Mouse (Mus musculus) MEL (cell line): ENCODE data around the gene Tead2. TPM values are rescaled to one million over a fixed set of nuclear protein-coding genes. Genes with fewer than 3 reads are reported as not detected.

Experiments
- DNase-seq: peaks from one replicate; pipeline ENCODE4 v3.0.0; 2011; ENCODE audit warnings: low read depth, low spot score
- H3K27ac ChIP-seq: 2 replicates; pipeline ENCODE4 v1.5.1; 2012; ENCODE audit warnings: low read depth, mild to moderate bottlenecking, control low read depth, low read length, moderate library complexity; ENCODE audit not compliant: control insufficient read depth
- H3K27me3 ChIP-seq, 2 experiments: fragments of 150-350 bp in 1 of 2; sonication (generic) in 1 of 2; 2 replicates each; pipeline ENCODE4 v1.6.1; 2012; ENCODE audit warnings: low read length in 2 of 2, mild to moderate bottlenecking in 2 of 2, improper control_type of control experiment in 1 of 2, moderate library complexity in 1 of 2; ENCODE audit not compliant: insufficient read depth in 2 of 2, control insufficient read depth in 1 of 2
- H3K36me3 ChIP-seq, 2 experiments: 2 replicates each; pipeline ENCODE4 v1.6.1; 2012 to 2014; ENCODE audit warnings: low read length in 2 of 2, improper control_type of control experiment in 1 of 2, inconsistent platforms in 1 of 2, mild to moderate bottlenecking in 1 of 2; ENCODE audit not compliant: insufficient read depth in 2 of 2, control insufficient read depth in 1 of 2
- H3K4me1 ChIP-seq, 2 experiments: fragments of 150-350 bp in 1 of 2; sonication (generic) in 1 of 2; 2 replicates each; pipeline ENCODE4 v1.6.1; 2012; ENCODE audit warnings: low read length in 2 of 2, improper control_type of control experiment in 1 of 2, mild to moderate bottlenecking in 1 of 2; ENCODE audit not compliant: insufficient read depth in 2 of 2, control insufficient read depth in 1 of 2
- H3K4me3 ChIP-seq, 2 experiments: fragments of 150-350 bp in 1 of 2; sonication (generic) in 1 of 2; 2 replicates each; pipeline ENCODE4 v1.5.1; 2012; ENCODE audit warnings: low read depth in 2 of 2, low read length in 2 of 2, mild to moderate bottlenecking in 2 of 2, moderate library complexity in 2 of 2, control low read depth in 1 of 2, improper control_type of control experiment in 1 of 2; ENCODE audit not compliant: control insufficient read depth in 1 of 2, insufficient read depth in 1 of 2
- H3K79me2 ChIP-seq: 2 replicates; pipeline ENCODE4 v1.6.1; 2012; ENCODE audit warnings: mild to moderate bottlenecking, low read length, moderate library complexity; ENCODE audit not compliant: control insufficient read depth, poor library complexity, insufficient read depth
- H3K9ac ChIP-seq: 2 replicates; pipeline ENCODE4 v1.6.1; 2012; ENCODE audit warnings: low read depth, mild to moderate bottlenecking, control low read depth, low read length, moderate library complexity; ENCODE audit not compliant: control insufficient read depth, poor library complexity, severe bottlenecking
- H3K9me3 ChIP-seq: fragments of 150-350 bp; sonication (generic); replicated peaks from 2 replicates; pipeline ENCODE4 v1.6.1; 2012; ENCODE audit warnings: mild to moderate bottlenecking, low read length, improper control_type of control experiment, moderate library complexity; ENCODE audit not compliant: insufficient read depth
- CHD2 ChIP-seq: IDR thresholded peaks from 2 replicates; pipeline ENCODE4 v1.6.1; 2011; ENCODE audit warnings: low read length, improper control_type of control experiment
- CTCF ChIP-seq, 3 experiments: IDR thresholded peaks in 2 of 3; conservative IDR thresholded peaks in 1 of 3; 2 replicates each; pipeline ENCODE4 v1.5.1; 2011 to 2012; ENCODE audit warnings: low read length in 3 of 3, low read depth in 2 of 3, mild to moderate bottlenecking in 2 of 3, improper control_type of control experiment in 1 of 3, inconsistent platforms in 1 of 3, mixed read lengths in 1 of 3, moderate library complexity in 1 of 3; ENCODE audit not compliant: control insufficient read depth in 1 of 3, insufficient read depth in 1 of 3, poor library complexity in 1 of 3, severe bottlenecking in 1 of 3
- E2F4 ChIP-seq: IDR thresholded peaks from 2 replicates; pipeline ENCODE4 v1.6.1; 2011; ENCODE audit warnings: low read depth, low read length, improper control_type of control experiment, borderline replicate concordance
- ELF1 ChIP-seq: IDR thresholded peaks from 2 replicates; pipeline ENCODE4 v1.6.1; 2014; ENCODE audit warnings: low read depth, mild to moderate bottlenecking, inconsistent platforms, low read length, improper control_type of control experiment, moderate library complexity
- ETS1 ChIP-seq: IDR thresholded peaks from 2 replicates; pipeline ENCODE4 v1.6.1; 2012; ENCODE audit warnings: low read depth, mild to moderate bottlenecking, inconsistent platforms, low read length, improper control_type of control experiment, moderate library complexity
- JUND ChIP-seq: IDR thresholded peaks from 2 replicates; pipeline ENCODE4 v1.6.1; 2011; ENCODE audit warnings: low read depth, mild to moderate bottlenecking, improper control_type of control experiment, low read length
- KAT2A ChIP-seq: conservative IDR thresholded peaks from 2 replicates; pipeline ENCODE4 v1.6.1; 2012; ENCODE audit warnings: low read depth, low read length, improper control_type of control experiment, inconsistent platforms
- MAZ ChIP-seq: IDR thresholded peaks from 2 replicates; pipeline ENCODE4 v1.6.1; 2012; ENCODE audit warnings: low read depth, mild to moderate bottlenecking, inconsistent platforms, low read length, improper control_type of control experiment
- MYC ChIP-seq: IDR thresholded peaks from 2 replicates; pipeline ENCODE4 v1.6.1; 2011; ENCODE audit warnings: low read depth, mild to moderate bottlenecking, low read length, improper control_type of control experiment, moderate library complexity
- POLR2A ChIP-seq, 2 experiments: IDR thresholded peaks; 2 replicates each; pipeline ENCODE4 v1.6.1; 2011 to 2012; ENCODE audit warnings: low read length in 2 of 2, mild to moderate bottlenecking in 2 of 2, control low read depth in 1 of 2, improper control_type of control experiment in 1 of 2, low read depth in 1 of 2, moderate library complexity in 1 of 2; ENCODE audit not compliant: control insufficient read depth in 1 of 2, insufficient read depth in 1 of 2, poor library complexity in 1 of 2
- POLR2AphosphoS5 ChIP-seq: IDR thresholded peaks from 2 replicates; pipeline ENCODE4 v1.6.1; 2012; ENCODE audit warnings: low read depth, borderline replicate concordance, mild to moderate bottlenecking, inconsistent platforms, low read length, moderate library complexity, mixed read lengths
- TAL1 ChIP-seq: IDR thresholded peaks from 2 replicates; pipeline ENCODE4 v1.6.1; 2012; ENCODE audit warnings: mild to moderate bottlenecking, inconsistent platforms, low read length, moderate library complexity, mixed read lengths
- TBP ChIP-seq: IDR thresholded peaks from 2 replicates; pipeline ENCODE4 v1.8.0; 2011; ENCODE audit warnings: low read depth, low read length, improper control_type of control experiment
- USF2 ChIP-seq, 2 experiments: IDR thresholded peaks; 2 replicates each; pipeline ENCODE4 v1.6.1; 2011 to 2012; ENCODE audit warnings: improper control_type of control experiment in 2 of 2, low read length in 2 of 2, borderline replicate concordance in 1 of 2, inconsistent platforms in 1 of 2, low read depth in 1 of 2, mild to moderate bottlenecking in 1 of 2; ENCODE audit not compliant: insufficient read depth in 1 of 2
- ZKSCAN1 ChIP-seq: IDR thresholded peaks from 2 replicates; pipeline ENCODE4 v1.6.1; 2012; ENCODE audit warnings: low read depth, mild to moderate bottlenecking, inconsistent platforms, low read length, improper control_type of control experiment, moderate library complexity
- ZMIZ1 ChIP-seq: IDR thresholded peaks from 2 replicates; pipeline ENCODE4 v1.6.1; 2012; ENCODE audit warnings: low read depth, mild to moderate bottlenecking, inconsistent platforms, low read length, improper control_type of control experiment, moderate library complexity
- ZNF384 ChIP-seq: IDR thresholded peaks from 2 replicates; pipeline ENCODE4 v1.6.1; 2012; ENCODE audit warnings: low read depth, mild to moderate bottlenecking, inconsistent platforms, low read length, improper control_type of control experiment
- polyA plus RNA-seq, 2 experiments: library from polyadenylated mRNA; stranded (reverse) in 1 of 2; unstranded in 1 of 2; fragments of >175 nt in 1 of 2; fragments of >200 nt in 1 of 2; gene quantifications; 2 replicates each; pipeline versions ENCODE4 v1.2.1 to v1.2.4; 2012; ENCODE audit warnings: low replicate concordance in 2 of 2, low read depth in 1 of 2; ENCODE audit not compliant: insufficient read length in 2 of 2, insufficient read depth in 1 of 2, missing spikeins in 1 of 2
- total RNA-seq: library from RNA; depleted of rRNA; stranded (reverse); fragments of 300-350 nt; gene quantifications from 2 replicates; pipeline ENCODE4 v1.2.3, GENCODE M21; 2012

Gene Tead2
- total and polyA plus RNA-seq, 3 experiments: 0.19 to 0.38 TPM; not detected in 1

DNA sequence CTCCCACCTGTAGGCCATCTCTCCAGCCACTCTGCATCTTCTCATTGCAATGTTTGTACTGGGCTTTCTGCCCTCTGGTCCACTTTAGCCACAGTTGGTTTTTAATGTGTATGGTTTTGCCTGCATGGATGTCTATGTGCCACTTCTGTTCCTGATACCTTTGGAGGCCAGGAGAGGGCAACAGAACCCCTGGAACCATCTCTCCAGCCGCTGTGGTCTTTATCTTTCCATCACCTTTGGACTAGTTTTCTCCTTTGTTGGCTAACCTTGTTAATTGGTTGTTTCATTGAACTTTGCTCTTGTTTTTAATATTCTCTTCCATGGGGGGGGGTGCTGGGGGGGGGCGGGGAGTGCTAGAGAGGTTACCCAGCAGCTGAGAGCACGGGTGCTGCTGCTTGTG is 48.8 kb downstream of the Tead2 start:
- Histone ChIP-seq H3K27ac (no peak overlapping the region), H3K9ac (no peak overlapping the region), H3K4me1 (no peaks in the 10 kb centered on the region), H3K4me3 (no peak overlapping the region), H3K79me2 (no peaks in the 10 kb centered on the region), H3K9me3 (no peaks in the 10 kb centered on the region), H3K36me3 (no peaks in the 10 kb centered on the region), H3K27me3 (peaks cover 3 to 11% of the 10 kb centered on the region in 2 experiments)
- no peak for DNase-seq
- TF ChIP-seq CTCF (IDR thresholded peaks at IDR 0.05 in 2 of 3, conservative IDR thresholded peaks at IDR 0.05 in 1 of 3; ENCODE audit: control insufficient read depth in 1 of 3, insufficient read depth in 1 of 3, low read depth in 2 of 3, low read length in 3 of 3, poor library complexity in 1 of 3, severe bottlenecking in 1 of 3) (peak in 1 of 3 experiments; percentile 8; a peak in 1 of 6 replicates), KAT2A (no peak)

DNA sequence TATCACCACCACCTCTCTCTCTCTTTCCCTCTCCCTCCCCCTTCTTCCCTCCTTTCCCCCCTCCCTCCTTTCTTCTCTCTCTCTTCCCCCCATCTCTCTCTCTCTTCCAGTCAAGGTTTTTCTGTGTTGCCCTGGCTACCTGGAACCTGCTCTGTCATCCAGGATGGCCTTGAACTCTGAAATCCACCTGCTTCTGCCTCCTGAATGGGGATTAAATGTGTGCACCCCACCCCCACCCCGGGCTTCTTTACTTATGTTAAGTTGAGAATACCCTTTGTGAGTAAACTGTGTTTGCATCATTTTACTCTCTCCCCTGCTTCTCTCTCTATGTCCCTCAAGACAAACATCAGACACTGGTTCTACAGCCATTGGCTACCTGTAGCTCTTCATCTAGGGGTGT is 50.0 kb downstream of the Tead2 start:
- H3K27me3 ChIP-seq: peaks cover 3 to 8% of the 10 kb centered on the region in 2 experiments
- no peaks in the 10 kb centered on the region for H3K79me2 ChIP-seq
- DNase-seq: no peak
- no peaks in the 10 kb centered on the region for H3K9me3 ChIP-seq
- H3K27ac ChIP-seq: no peak overlapping the region
- no peak for TF ChIP-seq MYC
- no peak for TF ChIP-seq ETS1
- TF ChIP-seq POLR2A (IDR thresholded peaks at IDR 0.05; ENCODE audit: control insufficient read depth in 1 of 2, insufficient read depth in 1 of 2, low read depth in 1 of 2, low read length in 2 of 2, poor library complexity in 1 of 2): no peak
- TF ChIP-seq ELF1: no peak
- TF ChIP-seq ZMIZ1: no peak
- TF ChIP-seq KAT2A: no peak
- TF ChIP-seq CTCF (IDR thresholded peaks at IDR 0.05 in 2 of 3, conservative IDR thresholded peaks at IDR 0.05 in 1 of 3; ENCODE audit: control insufficient read depth in 1 of 3, insufficient read depth in 1 of 3, low read depth in 2 of 3, low read length in 3 of 3, poor library complexity in 1 of 3, severe bottlenecking in 1 of 3): no peak
- no peak for TF ChIP-seq USF2 (IDR thresholded peaks at IDR 0.05; ENCODE audit: borderline replicate concordance in 1 of 2, insufficient read depth in 1 of 2, low read depth in 1 of 2, low read length in 2 of 2)
- TF ChIP-seq CHD2: no peak
- no peak for TF ChIP-seq MAZ
- TF ChIP-seq TBP: no peak
- TF ChIP-seq E2F4: no peak
- no peak for TF ChIP-seq POLR2AphosphoS5
- no peak for TF ChIP-seq ZNF384
- no peak for TF ChIP-seq JUND
- no peak for TF ChIP-seq TAL1
- TF ChIP-seq ZKSCAN1: no peak
- H3K4me3 ChIP-seq: no peak overlapping the region
- H3K36me3 ChIP-seq: no peaks in the 10 kb centered on the region
- no peaks in the 10 kb centered on the region for H3K4me1 ChIP-seq
- no peak overlapping the region for H3K9ac ChIP-seq
